Mouse (Mus musculus): ENCODE data around the gene Ccdc190. TPM values are rescaled to one million over a fixed set of nuclear protein-coding genes. Genes with fewer than 3 reads are reported as not detected.

Gene Ccdc190
- total and polyA plus RNA-seq, 3 experiments = not detected

DNA sequence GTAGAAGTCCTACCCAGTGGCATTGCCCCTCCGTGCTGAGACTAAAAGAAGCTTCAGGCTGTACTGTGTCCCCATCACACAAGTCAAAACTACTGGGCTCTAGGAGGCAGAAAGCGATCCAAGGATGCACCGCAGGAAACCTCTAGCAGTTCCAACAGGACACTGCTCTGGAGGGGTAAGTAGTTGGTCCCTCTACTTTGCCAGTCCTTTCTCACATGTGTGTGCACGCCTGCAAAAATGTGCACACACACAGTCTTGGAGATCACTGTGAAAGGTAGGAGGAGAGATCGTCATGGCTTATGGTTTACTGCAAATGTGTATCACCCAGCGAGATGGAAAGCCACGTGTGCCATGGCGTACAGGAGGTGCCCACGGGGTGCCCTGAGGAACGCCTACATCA lies 24.2 kb downstream of the Ccdc190 start:
- TF ChIP-seq ZNF384 (IDR thresholded peaks at IDR 0.05; ENCODE audit: low read depth, low read length) (no peak), RAD21 (IDR thresholded peaks at IDR 0.05; ENCODE audit: low read depth, low read length) (no peak), ZC3H11A (IDR thresholded peaks at IDR 0.05; ENCODE audit: low read depth, low read length) (no peak), MXI1 (IDR thresholded peaks at IDR 0.05; ENCODE audit: low read depth, low read length) (no peak), NELFE (IDR thresholded peaks at IDR 0.05; ENCODE audit: low read depth, low read length) (no peak), SMC3 (IDR thresholded peaks at IDR 0.05; ENCODE audit: low read depth, low read length) (no peak), E2F4 (IDR thresholded peaks at IDR 0.05; ENCODE audit: insufficient replicate concordance, low read depth, low read length) (no peak), EP300 (IDR thresholded peaks at IDR 0.05; ENCODE audit: low read length) (no peak), UBTF (IDR thresholded peaks at IDR 0.05; ENCODE audit: low read depth, low read length) (no peak), PAX5 (IDR thresholded peaks at IDR 0.05; ENCODE audit: low read length) (no peak)
- Histone ChIP-seq H3K27ac (ENCODE audit: insufficient read depth, low read depth) (no peak overlapping the region), H3K79me2 (replicated peaks; ENCODE audit: control insufficient read depth, extremely low read depth, insufficient read depth, poor library complexity, severe bottlenecking) (no peaks in the 10 kb centered on the region), H3K36me3 (replicated peaks in 1 of 2; ENCODE audit: control insufficient read depth in 1 of 2, insufficient read depth in 1 of 2, low read length in 1 of 2) (peaks cover 4 to 62% of the 10 kb centered on the region in 2 experiments), H3K4me1 (ENCODE audit: control insufficient read depth in 1 of 2, insufficient read depth in 2 of 2) (no peaks in the 10 kb centered on the region), H3K27me3 (replicated peaks) (no peaks in the 10 kb centered on the region), H3K9ac (ENCODE audit: insufficient read depth, low read depth) (no peak overlapping the region), H3K4me2 (ENCODE audit: insufficient read depth, low read depth, poor library complexity, severe bottlenecking) (no peak overlapping the region), H3K9me3 (replicated peaks; ENCODE audit: low read length) (peaks cover 2% of the 10 kb centered on the region), H3K4me3 (replicated peaks in 1 of 3; ENCODE audit: low read depth in 2 of 3, low read length in 2 of 3, poor library complexity in 1 of 3) (no peak overlapping the region)
- no peak for DNase-seq (ENCODE audit: extremely low read depth)
- in situ Hi-C loops (cut with MboI; ENCODE audit: low pct_ligation_motif_present, low pct_unique_long_range_greater_than_20kb, low sequenced_read_pairs) = no loop called here
- dilution Hi-C loops (cut with MboI; ENCODE audit: extremely low pct_ligation_motif_present, extremely low pct_unique_long_range_greater_than_20kb, low sequenced_read_pairs) = no loop called here

DNA sequence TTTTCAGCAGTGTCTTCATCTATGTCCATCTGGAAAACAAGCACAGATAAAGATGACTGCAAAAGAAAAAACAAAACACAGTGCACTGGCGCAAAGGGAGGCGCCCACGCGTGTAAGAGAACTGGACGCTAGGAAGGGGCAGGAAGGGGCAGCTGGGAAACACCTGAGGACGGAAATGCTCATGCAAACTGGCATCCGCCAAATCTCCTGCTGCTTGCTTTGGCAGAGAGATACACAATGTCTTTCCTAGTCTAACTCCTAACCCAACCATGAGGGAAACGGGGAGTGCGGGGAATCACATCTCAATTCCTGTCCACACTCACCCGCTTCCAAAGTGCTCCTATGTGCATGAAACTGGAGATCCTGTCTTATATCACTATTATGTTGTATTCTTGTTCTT lies 24.7 kb downstream of the Ccdc190 start:
- Histone ChIP-seq H3K27me3 (replicated peaks) (no peaks in the 10 kb centered on the region), H3K9ac (ENCODE audit: insufficient read depth, low read depth) (no peak overlapping the region), H3K4me1 (ENCODE audit: control insufficient read depth in 1 of 2, insufficient read depth in 2 of 2) (no peaks in the 10 kb centered on the region), H3K4me3 (replicated peaks in 1 of 3; ENCODE audit: low read depth in 2 of 3, low read length in 2 of 3, poor library complexity in 1 of 3) (no peak overlapping the region), H3K79me2 (replicated peaks; ENCODE audit: control insufficient read depth, extremely low read depth, insufficient read depth, poor library complexity, severe bottlenecking) (no peaks in the 10 kb centered on the region), H3K9me3 (replicated peaks; ENCODE audit: low read length) (peaks cover 2% of the 10 kb centered on the region), H3K36me3 (replicated peaks in 1 of 2; ENCODE audit: control insufficient read depth in 1 of 2, insufficient read depth in 1 of 2, low read length in 1 of 2) (peaks cover 4 to 66% of the 10 kb centered on the region in 2 experiments), H3K4me2 (ENCODE audit: insufficient read depth, low read depth, poor library complexity, severe bottlenecking) (no peak overlapping the region), H3K27ac (ENCODE audit: insufficient read depth, low read depth) (no peak overlapping the region)
- DNase-seq (ENCODE audit: extremely low read depth) = no peak
- TF ChIP-seq MEF2A (IDR thresholded peaks at IDR 0.05; ENCODE audit: borderline replicate concordance, low read depth, low read length) = no peak
- no peak for TF ChIP-seq BHLHE40 (IDR thresholded peaks at IDR 0.05; ENCODE audit: low read depth, low read length)
- no peak for TF ChIP-seq POLR2A (IDR thresholded peaks at IDR 0.05; ENCODE audit: low read depth, low read length)
- in situ Hi-C loops (cut with MboI; ENCODE audit: low pct_ligation_motif_present, low pct_unique_long_range_greater_than_20kb, low sequenced_read_pairs) = no loop called here
- dilution Hi-C loops (cut with MboI; ENCODE audit: extremely low pct_ligation_motif_present, extremely low pct_unique_long_range_greater_than_20kb, low sequenced_read_pairs) = no loop called here

DNA sequence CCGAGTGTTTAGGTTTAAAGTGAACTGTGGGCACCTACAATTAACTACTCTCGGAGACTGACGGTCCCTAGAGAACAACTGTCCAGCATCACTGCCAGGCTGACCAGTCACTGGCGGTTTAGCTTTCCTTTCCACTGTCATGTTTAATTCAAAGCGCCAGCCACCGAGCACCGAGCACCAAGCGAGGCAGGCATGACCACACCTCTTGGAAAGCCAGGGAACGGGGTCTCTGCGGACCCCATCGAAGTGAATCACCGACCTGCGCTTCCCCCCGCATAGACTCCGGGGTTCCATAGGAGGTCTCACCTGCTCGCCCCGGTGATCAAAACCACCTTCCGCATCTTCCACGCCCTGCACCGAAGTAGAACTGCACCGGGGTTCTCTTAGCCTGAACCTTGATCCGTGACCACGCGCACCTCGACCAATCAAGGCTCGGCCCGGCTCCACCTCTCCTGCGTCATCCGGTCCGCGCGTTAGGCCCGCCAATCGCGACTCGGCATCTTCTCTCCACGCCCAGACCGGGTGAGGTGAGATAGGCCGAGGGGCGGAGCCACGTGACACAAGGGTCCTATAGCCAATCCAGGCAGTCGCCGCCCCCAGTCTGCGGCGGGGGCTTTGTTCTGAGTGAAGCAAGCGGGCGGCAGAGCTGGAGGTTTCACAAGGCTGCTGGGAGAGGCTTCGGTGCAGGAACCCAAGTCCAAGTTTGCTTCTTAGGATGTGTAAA lies 40.5 kb downstream of the Ccdc190 start, which contains the start of gene Hsd17b7:
TSS of gene Hsd17b7 (minus strand) at position 450 of the 724 bp plus-strand sequence.
- in situ Hi-C loops (cut with MboI; ENCODE audit: low pct_ligation_motif_present, low pct_unique_long_range_greater_than_20kb, low sequenced_read_pairs) (no loop called here), dilution Hi-C loops (cut with MboI; ENCODE audit: extremely low pct_ligation_motif_present, extremely low pct_unique_long_range_greater_than_20kb, low sequenced_read_pairs) (no loop called here)
- H3K4me1 ChIP-seq (ENCODE audit: control insufficient read depth in 1 of 2, insufficient read depth in 2 of 2) = peaks cover 0 to 39% of the 10 kb centered on the region in 2 experiments; a peak in 2 of 4 replicates
- DNase-seq (ENCODE audit: extremely low read depth) = peak; percentile 99
- H3K36me3 ChIP-seq (replicated peaks in 1 of 2; ENCODE audit: control insufficient read depth in 1 of 2, insufficient read depth in 1 of 2, low read length in 1 of 2) = peaks cover 6 to 34% of the 10 kb centered on the region in 2 experiments
- no peak within 1 kb of the TSS for H3K27ac ChIP-seq (ENCODE audit: insufficient read depth, low read depth)
- H3K4me3 ChIP-seq (replicated peaks in 1 of 3; ENCODE audit: low read depth in 2 of 3, low read length in 2 of 3, poor library complexity in 1 of 3) = peak within 1 kb of the TSS; percentile 65 to 75 (median 69)
- no peaks in the 10 kb centered on the region for H3K27me3 ChIP-seq (replicated peaks)
- H3K9ac ChIP-seq (ENCODE audit: insufficient read depth, low read depth) = peak within 1 kb of the TSS; percentile 83
- H3K9me3 ChIP-seq (replicated peaks; ENCODE audit: low read length) = no peaks in the 10 kb centered on the region
- H3K4me2 ChIP-seq (ENCODE audit: insufficient read depth, low read depth, poor library complexity, severe bottlenecking) = peak within 1 kb of the TSS; percentile 97
- no peaks in the 10 kb centered on the region for H3K79me2 ChIP-seq (replicated peaks; ENCODE audit: control insufficient read depth, extremely low read depth, insufficient read depth, poor library complexity, severe bottlenecking)
- TF ChIP-seq TCF12 (IDR thresholded peaks at IDR 0.05; ENCODE audit: low read depth, low read length) (peak; percentile 97), ZNF384 (IDR thresholded peaks at IDR 0.05; ENCODE audit: low read depth, low read length) (no peak), SMC3 (IDR thresholded peaks at IDR 0.05; ENCODE audit: low read depth, low read length) (no peak), E2F4 (IDR thresholded peaks at IDR 0.05; ENCODE audit: insufficient replicate concordance, low read depth, low read length) (0 out of 2 replicates have a peak, but pooled peaks have one; percentile 35), USF2 (conservative IDR thresholded peaks at IDR 0.05; ENCODE audit: low read depth, low read length) (peak; percentile 85), ETS1 (conservative IDR thresholded peaks at IDR 0.05; ENCODE audit: low read depth, low read length) (no peak), POLR2AphosphoS2 (IDR thresholded peaks at IDR 0.05; ENCODE audit: low read depth, low read length) (peak; percentile 92), EP300 (IDR thresholded peaks at IDR 0.05; ENCODE audit: low read length) (no peak), RAD21 (IDR thresholded peaks at IDR 0.05; ENCODE audit: low read depth, low read length) (no peak), CHD1 (IDR thresholded peaks at IDR 0.05; ENCODE audit: low read depth, low read length) (no peak), ZC3H11A (IDR thresholded peaks at IDR 0.05; ENCODE audit: low read depth, low read length) (no peak), SIN3A (IDR thresholded peaks at IDR 0.05; ENCODE audit: low read length) (peak; percentile 74), MAFK (IDR thresholded peaks at IDR 0.05; ENCODE audit: insufficient replicate concordance, low read length) (no peak), UBTF (IDR thresholded peaks at IDR 0.05; ENCODE audit: low read depth, low read length) (no peak), MAX (IDR thresholded peaks at IDR 0.05; ENCODE audit: low read length) (peak; percentile 98), ZMIZ1 (IDR thresholded peaks at IDR 0.05; ENCODE audit: low read depth, low read length) (peak; percentile 94), MXI1 (IDR thresholded peaks at IDR 0.05; ENCODE audit: low read depth, low read length) (peak; percentile 83), ZKSCAN1 (IDR thresholded peaks at IDR 0.05; ENCODE audit: borderline replicate concordance, low read depth, low read length) (no peak), RCOR1 (conservative IDR thresholded peaks at IDR 0.05; ENCODE audit: low read depth, low read length) (no peak)

All from CH12.LX (cell line).